ENCODE assay signal across 33 mouse cellular contexts in genomic region chr11:79328060-79328459, GRCm38 (mm10). TPM values are rescaled to one million over a fixed set of nuclear protein-coding genes. Genes with fewer than 3 reads are reported as not detected.
"Had no signal": no experiment of that assay in that cellular context is flagged by ENCODE, and none has a peak within 500 bp of the region (broad histone marks: within the 10 kb centered on the region; RNA-seq: fewer than 3 reads in every experiment).

No protein-coding gene starts in this region.

- H3K4me2 ChIP-seq: heart, embryonic 12.5 days; hindbrain, embryonic 12.5 days; hindbrain, embryonic 14.5 days; intestine, embryonic 15.5 days; limb, embryonic 13.5 days; limb, embryonic 15.5 days had no signal

- H3K27ac ChIP-seq: heart, embryonic 10.5 days; hindbrain, embryonic 10.5 days; hindbrain, embryonic 12.5 days; hindbrain, embryonic 14.5 days; intestine, embryonic 15.5 days; layer of hippocampus, adult 2 months; limb, embryonic 13.5 days; limb, embryonic 15.5 days had no signal

- H3K9me3 ChIP-seq: heart, embryonic 10.5 days; heart, embryonic 12.5 days; hindbrain, embryonic 10.5 days; hindbrain, embryonic 12.5 days; intestine, embryonic 15.5 days; limb, embryonic 13.5 days; limb, embryonic 15.5 days had no signal

- H3K4me3 ChIP-seq: heart, embryonic 10.5 days; heart, embryonic 12.5 days; hindbrain, embryonic 10.5 days; hindbrain, embryonic 12.5 days; intestine, embryonic 15.5 days; layer of hippocampus, adult 2 months; limb, embryonic 13.5 days; limb, embryonic 15.5 days had no signal

- H3K27me3 ChIP-seq: heart, embryonic 12.5 days; hindbrain, embryonic 12.5 days; intestine, embryonic 15.5 days; limb, embryonic 13.5 days; limb, embryonic 15.5 days had no signal

- H3K4me1 ChIP-seq: heart, embryonic 12.5 days; hindbrain, embryonic 12.5 days; intestine, embryonic 15.5 days had no signal

- ATAC-seq: forebrain, postnatal 0 days; hindbrain, embryonic 16.5 days; inflammation-experienced regulatory T-cells, adult 6 months; intestine, embryonic 15.5 days; intestine, postnatal 0 days had no signal

- DNase-seq: forebrain, postnatal 0 days; gastrocnemius, postnatal 14 days; gastrocnemius, postnatal 36 days; heart, postnatal 10 days; heart, postnatal 4 days; kidney, adult 18-20 months; kidney, adult 8-10 months; kidney, postnatal 10 days; kidney, postnatal 25 days; layer of hippocampus, postnatal 36 days; left cerebral cortex, postnatal 4 days had no signal

- H3K36me3 ChIP-seq: heart, embryonic 10.5 days; heart, embryonic 12.5 days; hindbrain, embryonic 10.5 days; hindbrain, embryonic 12.5 days; intestine, embryonic 15.5 days; limb, embryonic 13.5 days; limb, embryonic 15.5 days had no signal

- H3K9ac ChIP-seq: forebrain, postnatal 0 days; heart, embryonic 12.5 days; hindbrain, embryonic 12.5 days; hindbrain, embryonic 14.5 days; intestine, embryonic 15.5 days; limb, embryonic 13.5 days; limb, embryonic 15.5 days had no signal

RNA-seq across cellular contexts. Expression of gene Gm9964, which starts 31.4 kb away (rescaled TPM):
- total RNA-seq: forebrain, postnatal 0 days; gastrocnemius, adult 18-20 months; gastrocnemius, postnatal 14 days; gastrocnemius, postnatal 36 days; heart, adult 8-10 months; heart, postnatal 25 days; heart, postnatal 4 days; layer of hippocampus, adult 2 months; liver, adult 2 months had no signal
- polyA plus RNA-seq: forebrain, postnatal 0 days; gonadal fat pad, adult 2 months; heart, embryonic 10.5 days; heart, embryonic 12.5 days; heart, embryonic 14.5 days; heart, embryonic 16.5 days; hindbrain, embryonic 10.5 days; hindbrain, embryonic 12.5 days; hindbrain, embryonic 14.5 days; hindbrain, embryonic 16.5 days; inflammation-experienced regulatory T-cells, adult 6 months; intestine, embryonic 15.5 days; intestine, postnatal 0 days; kidney, embryonic 14.5 days; kidney, embryonic 16.5 days; limb, embryonic 11.5 days; limb, embryonic 13.5 days; limb, embryonic 15.5 days; liver, adult 2 months had no signal
